Mouse (Mus musculus) myocyte (in vitro differentiated cells): ENCODE data around the gene Magix.

Experiments used
- CEBPB ChIP-seq: IDR thresholded peaks from 2 replicates; pipeline ENCODE4 v1.6.1; 2011; ENCODE audit warnings: mild to moderate bottlenecking, moderate library complexity; ENCODE audit not compliant: poor library complexity, insufficient read depth, severe bottlenecking
- E2F4 ChIP-seq: IDR thresholded peaks from one replicate; pipeline ENCODE4 v1.6.1; 2011; ENCODE audit warnings: mild to moderate bottlenecking, control low read depth, moderate library complexity; ENCODE audit not compliant: insufficient read depth
- MAX ChIP-seq: IDR thresholded peaks from one replicate; pipeline ENCODE4 v1.6.1; 2011; ENCODE audit warnings: low read depth, mild to moderate bottlenecking, control low read depth
- MYOD1 ChIP-seq, 3 experiments: IDR thresholded peaks; one replicate each; pipeline ENCODE4 v1.6.1; 2011; ENCODE audit warnings: control low read depth in 2 of 3, low read depth in 2 of 3, mild to moderate bottlenecking in 2 of 3, moderate library complexity in 1 of 3; ENCODE audit not compliant: insufficient read length in 2 of 3, control insufficient read depth in 1 of 3
- MYOG ChIP-seq, 3 experiments: IDR thresholded peaks; one replicate each; pipeline ENCODE4 v1.6.1; 2011; ENCODE audit warnings: control low read depth in 2 of 3, low read depth in 2 of 3, mild to moderate bottlenecking in 2 of 3; ENCODE audit not compliant: insufficient read length in 2 of 3, control insufficient read depth in 1 of 3, insufficient read depth in 1 of 3
- POLR2A ChIP-seq: IDR thresholded peaks from one replicate; pipeline ENCODE4 v1.6.1; 2011; ENCODE audit warnings: low read depth, mild to moderate bottlenecking, control low read depth, moderate library complexity; ENCODE audit not compliant: insufficient read length
- POLR2AphosphoS2 ChIP-seq: IDR thresholded peaks from one replicate; pipeline ENCODE4 v1.6.1; 2011; ENCODE audit warnings: low read depth, control low read depth; ENCODE audit not compliant: insufficient read length
- REST ChIP-seq: IDR thresholded peaks from one replicate; pipeline ENCODE4 v1.6.1; 2011; ENCODE audit warnings: mild to moderate bottlenecking, control low read depth, moderate library complexity; ENCODE audit not compliant: insufficient read depth, insufficient read length
- SRF ChIP-seq: IDR thresholded peaks from one replicate; pipeline ENCODE4 v1.6.1; 2011; ENCODE audit warnings: low read depth; ENCODE audit not compliant: control insufficient read depth, insufficient read length
- TCF12 ChIP-seq: IDR thresholded peaks from one replicate; pipeline ENCODE4 v1.6.1; 2011; ENCODE audit warnings: mild to moderate bottlenecking, control low read depth; ENCODE audit not compliant: poor library complexity, insufficient read depth, severe bottlenecking
- TCF3 ChIP-seq: IDR thresholded peaks from one replicate; pipeline ENCODE4 v1.6.1; 2011; ENCODE audit warnings: low read depth, control low read depth; ENCODE audit not compliant: insufficient read length
- USF1 ChIP-seq: IDR thresholded peaks from one replicate; pipeline ENCODE4 v1.6.1; 2011; ENCODE audit warnings: low read depth, mild to moderate bottlenecking, control low read depth, moderate library complexity

DNA sequence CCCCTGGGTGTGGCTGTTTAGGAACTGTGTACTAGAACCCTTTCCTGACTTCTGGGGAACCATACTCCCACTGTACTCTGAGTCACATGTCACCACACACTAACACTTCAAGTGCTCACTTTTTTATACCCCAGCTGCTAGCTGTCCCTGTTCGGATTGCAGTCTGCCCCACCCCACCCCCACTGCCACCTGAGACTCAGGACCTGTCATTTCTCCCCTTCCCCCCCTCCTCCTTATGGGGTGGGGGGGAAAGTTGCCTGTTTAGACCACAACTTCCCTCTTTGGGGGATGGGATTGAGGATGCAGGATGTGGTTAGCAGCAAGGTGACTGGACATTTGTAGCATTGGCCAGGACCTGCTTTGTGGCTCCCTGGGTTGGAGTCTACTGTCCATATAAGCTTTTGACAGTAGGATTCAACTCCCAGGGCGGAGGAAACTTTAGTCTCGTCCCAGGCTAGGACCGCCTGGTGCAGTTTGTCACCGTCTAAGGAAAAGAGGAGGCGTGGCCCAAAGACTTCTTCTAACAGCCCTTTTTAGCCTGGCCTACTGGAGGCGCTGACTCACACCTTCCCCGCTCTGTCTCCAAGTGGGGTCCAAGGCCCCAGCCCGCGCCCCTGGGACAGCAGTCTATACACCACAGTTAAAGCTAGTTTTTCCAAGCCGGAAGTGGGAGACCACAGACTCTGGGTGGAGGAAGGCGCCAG is 7.3 kb downstream of the Magix start:
- TF ChIP-seq TCF12 (no peak), E2F4 (no peak), POLR2A (no peak), MAX (no peak), CEBPB (no peak), USF1 (peak; percentile 18), MYOD1 (IDR thresholded peaks at IDR 0.05; ENCODE audit: control insufficient read depth in 1 of 3, insufficient read length in 2 of 3, low read depth in 2 of 3) (peak in 1 of 3 experiments; percentile 40), SRF (no peak), MYOG (IDR thresholded peaks at IDR 0.05; ENCODE audit: control insufficient read depth in 1 of 3, insufficient read depth in 1 of 3, insufficient read length in 2 of 3, low read depth in 2 of 3) (no peak), POLR2AphosphoS2 (no peak), TCF3 (no peak), REST (no peak)
